In the genomic region with DNA sequence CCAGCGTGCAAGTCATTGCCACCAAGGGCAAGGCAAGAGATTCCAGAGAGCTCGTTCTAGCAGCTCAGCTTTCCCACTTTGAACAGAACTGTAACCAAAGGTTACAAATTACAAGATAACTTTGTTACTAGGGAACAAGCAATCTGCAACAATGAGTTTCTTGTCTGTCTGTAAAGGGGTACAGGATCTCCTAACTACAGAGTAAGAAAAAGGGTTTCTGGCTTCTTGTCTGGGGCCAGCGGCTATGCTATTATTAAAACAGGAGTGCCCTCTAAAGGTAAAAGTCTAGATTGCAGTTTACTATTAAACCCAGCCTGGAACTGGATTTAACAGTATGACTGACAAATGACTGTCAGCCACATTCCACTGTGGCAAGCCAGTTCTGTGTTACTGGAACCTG, we compare ENCODE assay signal across 9 mouse cellular contexts. TPM values are rescaled to one million over a fixed set of nuclear protein-coding genes. Genes with fewer than 3 reads are reported as not detected.
DNase-seq lines count a peak whose midpoint lies in the region; ATAC-seq and TF ChIP-seq lines count a peak whose summit lies in the region.
"Had no signal": no experiment of that assay in that cellular context is flagged by ENCODE, and none has a peak within 500 bp of the region (broad histone marks: within the 10 kb centered on the region; RNA-seq: fewer than 3 reads in every experiment).

No protein-coding gene starts in this region.

- peak; percentile 50 to 88 for TF ChIP-seq CTCF in CH12.LX (conservative IDR thresholded peaks at IDR 0.05 in 1 of 2, IDR thresholded peaks at IDR 0.05 in 1 of 2; ENCODE audit: low read depth in 2 of 2, low read length in 2 of 2)

- no peak overlapping the region for H3K9ac ChIP-seq in CH12.LX (ENCODE audit: insufficient read depth, low read depth)
- H3K9ac ChIP-seq in intestine, embryonic 15.5 days, result no peak overlapping the region
- H3K9ac ChIP-seq in neural tube, embryonic 15.5 days (replicated peaks), result no peak overlapping the region
- H3K9ac ChIP-seq: limb, embryonic 15.5 days had no signal

- H3K36me3 ChIP-seq in CH12.LX (replicated peaks in 1 of 2; ENCODE audit: control insufficient read depth in 1 of 2, insufficient read depth in 1 of 2, low read length in 1 of 2), result no peaks in the 10 kb centered on the region
- no peaks in the 10 kb centered on the region for H3K36me3 ChIP-seq in intestine, embryonic 15.5 days
- no peaks in the 10 kb centered on the region for H3K36me3 ChIP-seq in neural tube, embryonic 15.5 days
- H3K36me3 ChIP-seq: limb, embryonic 15.5 days had no signal

- WGBS in intestine, embryonic 15.5 days, result 41% methylated on average over 3 of the region's 3 CpGs
- WGBS in neural tube, embryonic 15.5 days, result 35% methylated on average over 3 of the region's 3 CpGs

- intact Hi-C loops in heart, postnatal 10 days (cut with DNase I), result loop anchor here (1.0 to 10.0 kb wide), 5 partner anchors 157 to 957 kb away; no protein-coding TSS in a partner anchor

- no peak overlapping the region for H3K4me3 ChIP-seq in CH12.LX (replicated peaks in 1 of 3; ENCODE audit: low read depth in 2 of 3, low read length in 2 of 3, poor library complexity in 1 of 3)
- no peak overlapping the region for H3K4me3 ChIP-seq in intestine, embryonic 15.5 days (replicated peaks)
- no peak overlapping the region for H3K4me3 ChIP-seq in neural tube, embryonic 15.5 days (replicated peaks)
- H3K4me3 ChIP-seq: limb, embryonic 15.5 days had no signal

- DNase-seq in heart, postnatal 10 days, result peak; percentile 29 to 37
- DNase-seq in heart, adult 8-10 months (ENCODE audit: low spot score), result no peak
- peak; percentile 63 for DNase-seq in CH12.LX (ENCODE audit: extremely low read depth)
- no peak for DNase-seq in urinary bladder, adult 18-20 months (ENCODE audit: low spot score in 2 of 2)
- no peak for DNase-seq in cerebellum, postnatal 4 days (ENCODE audit: low spot score in 2 of 2)

- H3K27ac ChIP-seq in CH12.LX (ENCODE audit: insufficient read depth, low read depth), result no peak overlapping the region
- no peak overlapping the region for H3K27ac ChIP-seq in intestine, embryonic 15.5 days
- H3K27ac ChIP-seq in neural tube, embryonic 15.5 days (replicated peaks), result no peak overlapping the region
- H3K27ac ChIP-seq: limb, embryonic 15.5 days had no signal

- TF ChIP-seq EP300 in CH12.LX (IDR thresholded peaks at IDR 0.05; ENCODE audit: low read length), result no peak

- no peak overlapping the region for H3K4me2 ChIP-seq in CH12.LX (ENCODE audit: insufficient read depth, low read depth, poor library complexity, severe bottlenecking)
- H3K4me2 ChIP-seq in intestine, embryonic 15.5 days (replicated peaks), result no peak overlapping the region
- no peak overlapping the region for H3K4me2 ChIP-seq in neural tube, embryonic 15.5 days
- H3K4me2 ChIP-seq: limb, embryonic 15.5 days had no signal

- no peaks in the 10 kb centered on the region for H3K79me2 ChIP-seq in CH12.LX (replicated peaks; ENCODE audit: control insufficient read depth, extremely low read depth, insufficient read depth, poor library complexity, severe bottlenecking)

- H3K9me3 ChIP-seq in CH12.LX (replicated peaks; ENCODE audit: low read length), result no peaks in the 10 kb centered on the region
- no peaks in the 10 kb centered on the region for H3K9me3 ChIP-seq in intestine, embryonic 15.5 days
- no peaks in the 10 kb centered on the region for H3K9me3 ChIP-seq in neural tube, embryonic 15.5 days (replicated peaks)
- H3K9me3 ChIP-seq: limb, embryonic 15.5 days had no signal

- TF ChIP-seq POLR2A in CH12.LX (IDR thresholded peaks at IDR 0.05; ENCODE audit: low read depth, low read length), result no peak

- dilution Hi-C loops in CH12.LX (cut with MboI; ENCODE audit: extremely low pct_ligation_motif_present, extremely low pct_unique_long_range_greater_than_20kb, low sequenced_read_pairs), result no loop called here

- in situ Hi-C loops in CH12.LX (cut with MboI; ENCODE audit: low pct_ligation_motif_present, low pct_unique_long_range_greater_than_20kb, low sequenced_read_pairs), result loop anchor here (10.0 kb wide), 1 partner anchor 739 kb away; no protein-coding TSS in a partner anchor

- peak; percentile 80 for ATAC-seq in common myeloid progenitor, adult 5-6 weeks (replicated peaks; ENCODE audit: low read depth, poor library complexity, severe bottlenecking)
- ATAC-seq in intestine, embryonic 15.5 days, result peak; percentile 66
- ATAC-seq in neural tube, embryonic 15.5 days (ENCODE audit: low FRiP score), result peak; percentile 74

- peak; percentile 95 for TF ChIP-seq RAD21 in CH12.LX (IDR thresholded peaks at IDR 0.05; ENCODE audit: low read depth, low read length)

- no peaks in the 10 kb centered on the region for H3K4me1 ChIP-seq in CH12.LX (ENCODE audit: control insufficient read depth in 1 of 2, insufficient read depth in 2 of 2)
- 0 out of 2 replicates have a peak, but pooled peaks cover 9% of the 10 kb centered on the region for H3K4me1 ChIP-seq in intestine, embryonic 15.5 days (replicated peaks)
- H3K4me1 ChIP-seq in neural tube, embryonic 15.5 days, result no peaks in the 10 kb centered on the region

- H3K27me3 ChIP-seq in CH12.LX (replicated peaks), result no peaks in the 10 kb centered on the region
- no peaks in the 10 kb centered on the region for H3K27me3 ChIP-seq in intestine, embryonic 15.5 days (replicated peaks)
- no peaks in the 10 kb centered on the region for H3K27me3 ChIP-seq in neural tube, embryonic 15.5 days (replicated peaks)

TF ChIP-seq in CH12.LX, 34 proteins besides CTCF, POLR2A, EP300 and RAD21:
- TF ChIP-seq ZMIZ1 (IDR thresholded peaks at IDR 0.05; ENCODE audit: low read depth, low read length) (no peak), NELFE (IDR thresholded peaks at IDR 0.05; ENCODE audit: low read depth, low read length) (0 out of 2 replicates have a peak, but pooled peaks have one; percentile 15), E2F4 (IDR thresholded peaks at IDR 0.05; ENCODE audit: insufficient replicate concordance, low read depth, low read length) (no peak), ZC3H11A (IDR thresholded peaks at IDR 0.05; ENCODE audit: low read depth, low read length) (peak; percentile 42; the same call in 1 of the 2 replicates), TCF12 (IDR thresholded peaks at IDR 0.05; ENCODE audit: low read depth, low read length) (no peak), MXI1 (IDR thresholded peaks at IDR 0.05; ENCODE audit: low read depth, low read length) (no peak), ELF1 (IDR thresholded peaks at IDR 0.05; ENCODE audit: low read depth, low read length) (no peak), SMC3 (IDR thresholded peaks at IDR 0.05; ENCODE audit: low read depth, low read length) (peak; percentile 76)
TF ChIP-seq in CH12.LX: peak in this region for 3.

RNA-seq across cellular contexts. Expression of a gene that starts 36.5 kb away (rescaled TPM):
- 1 to 10 TPM; 7.2 to 9.5 TPM for total RNA-seq in heart, postnatal 10 days (2021)
- total RNA-seq in heart, adult 8-10 months (2022), result under 1 TPM; 0.41 to 0.92 (median 0.70) TPM
- total RNA-seq in CH12.LX (2012; rRNA removed) (16.0 and 19.6 TPM in 2 replicates), CH12.LX (2014; rRNA removed) (22.8 and 24.3 TPM in 2 replicates)
- polyA plus RNA-seq in CH12.LX (2012; ENCODE audit: insufficient read length, low read depth), result 27.8 and 35.5 TPM in 2 replicates
- 22.3 and 30.2 TPM in 2 replicates for total RNA-seq in common myeloid progenitor, adult 5-6 weeks (2017)
- polyA plus RNA-seq in intestine, embryonic 15.5 days (2015; fragmentation: Nextera tagmentation; extraction: Ambion mirVana), result 59.3 and 60.0 TPM in 2 replicates
- polyA plus RNA-seq in neural tube, embryonic 15.5 days (2015; fragmentation: Nextera tagmentation; extraction: Ambion mirVana), result 9.1 and 15.0 TPM in 2 replicates

Comparison
In these comparisons a context has a peak if more than half of its experiments do, and no peak if none do; other contexts are left out.
1. DNase-seq: peak in heart, postnatal 10 days (2 of 2) and CH12.LX (single experiment); none in heart, adult 8-10 months (single experiment), urinary bladder, adult 18-20 months (0 of 2) and cerebellum, postnatal 4 days (0 of 2).
2. RNA of a gene that starts 36.5 kb away (total RNA-seq): 22.3 to 30.2 TPM in common myeloid progenitor, adult 5-6 weeks, 16.0 to 24.3 TPM in CH12.LX and 7.2 to 9.5 TPM in heart, postnatal 10 days; 0.41 to 0.92 TPM in heart, adult 8-10 months; every median in the first group is over 4 times any median in the second.
3. Peak in every context shown above with its lines, with median percentiles within 50 percentile points of each other: ATAC-seq.